Mouse (Mus musculus): ENCODE measurements around the gene Myom1.
"Not testable (repeated sequence)": the region's sequence is repeated elsewhere in the genome, so short reads cannot be mapped to it uniquely, and the experiment has no call there.

Myom1 gene

DNA sequence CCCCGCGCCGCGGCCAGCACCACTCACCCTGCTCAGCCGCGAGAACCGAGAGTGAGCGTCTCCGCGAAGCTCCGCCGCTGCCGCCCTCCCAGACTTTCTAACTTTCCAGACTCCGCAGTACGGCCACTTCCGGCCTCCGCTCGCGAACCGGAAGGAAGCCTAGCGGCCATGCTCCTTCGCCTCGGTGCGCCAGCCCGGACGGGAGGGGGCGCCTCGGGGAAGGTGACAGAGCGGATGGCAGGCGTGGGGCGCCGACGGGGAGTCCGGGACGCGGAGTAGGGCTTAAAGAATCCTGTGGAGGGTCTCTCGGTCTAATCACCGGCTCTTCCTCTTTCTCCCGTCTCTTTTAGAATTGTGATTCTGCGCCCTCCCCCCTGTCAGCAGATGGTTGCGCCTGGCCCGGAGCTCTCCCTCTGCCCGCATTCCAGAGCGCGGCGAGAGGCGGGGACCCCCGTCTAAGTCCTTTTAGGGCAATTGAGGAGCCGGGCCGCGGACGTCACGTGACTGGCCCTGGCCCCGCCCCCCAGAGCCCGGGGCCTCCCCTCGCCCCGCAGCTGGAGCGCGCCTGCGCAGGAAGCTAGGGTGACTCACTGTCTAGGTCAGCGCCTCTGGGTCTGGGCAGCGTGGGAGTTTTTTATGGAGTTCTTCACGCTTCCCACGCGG, at the start of gene Myom1:
TSS of gene Myom1 (plus strand) at position 553 of the 663 bp plus-strand sequence.
- DNase-seq (ENCODE audit: low spot score in 2 of 2) = peak; percentile 99

DNA sequence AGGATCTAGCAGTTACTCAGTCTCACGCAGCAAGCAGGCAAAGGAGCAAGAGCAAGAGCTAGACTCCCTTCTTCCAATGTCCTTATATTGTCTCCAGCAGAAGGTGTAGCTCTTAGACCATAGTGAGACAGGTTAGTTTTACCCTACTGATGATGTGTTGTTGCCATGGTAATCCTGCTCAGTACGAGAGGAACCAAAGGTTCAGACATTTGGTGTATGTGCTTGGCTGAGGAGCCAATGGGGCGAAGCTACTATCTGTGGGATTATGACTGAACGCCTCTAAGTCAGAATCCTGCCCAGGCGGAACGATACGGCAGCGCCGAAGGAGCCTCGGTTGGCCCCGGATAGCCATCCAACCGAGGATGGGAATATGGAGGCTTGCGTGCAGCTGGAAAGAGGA, 38.9 kb upstream of the Myom1 start:
- peak; percentile 87 to 94 for DNase-seq (ENCODE audit: low spot score in 2 of 2)

GRCm38 (mm10) chr17:70965281-70965680, 37.2 kb upstream of the Myom1 start:
- DNase-seq (ENCODE audit: low spot score in 2 of 2) = no peak

DNA sequence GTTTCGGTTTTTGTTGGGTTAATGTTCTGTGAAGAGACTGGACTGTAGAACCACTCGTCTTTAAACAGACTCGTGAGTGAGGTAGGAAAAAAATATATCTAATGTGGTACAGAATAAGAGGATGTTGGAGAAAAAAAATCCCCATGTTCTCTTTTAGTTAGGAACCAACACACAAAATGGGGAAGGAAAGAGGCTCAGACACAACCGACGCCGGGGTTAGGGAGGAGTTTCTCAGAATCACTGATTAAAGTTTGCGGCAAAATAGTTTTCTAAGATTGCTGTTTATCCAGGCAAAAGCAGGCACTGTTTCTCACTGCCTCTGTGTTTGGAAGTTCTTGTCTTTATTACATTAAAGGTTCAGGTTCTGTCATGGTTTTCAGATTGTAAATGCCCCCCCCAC, 36.3 kb upstream of the Myom1 start:
- no peak for DNase-seq (ENCODE audit: low spot score in 2 of 2)

DNA sequence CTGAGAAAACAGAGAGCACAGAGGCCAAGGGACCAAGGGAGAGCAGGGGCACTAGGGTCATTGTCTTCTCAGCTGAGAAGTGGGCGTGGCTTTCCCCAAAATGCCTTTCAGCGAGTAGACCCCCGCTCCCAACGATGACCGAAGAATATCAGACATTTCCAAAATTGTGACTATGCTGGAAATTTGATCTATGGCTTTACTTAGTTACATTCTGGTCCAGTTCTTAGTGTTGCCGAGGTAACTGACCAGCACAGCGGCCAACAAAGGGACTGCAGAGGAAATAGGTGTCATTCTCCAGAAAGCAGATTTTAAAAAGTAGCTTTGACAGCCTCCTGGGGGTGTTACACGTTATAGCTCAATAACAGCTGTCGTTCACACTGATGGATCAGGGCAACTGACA, 35.2 kb upstream of the Myom1 start:
- DNase-seq (ENCODE audit: low spot score in 2 of 2) = no peak

GRCm38 (mm10) chr17:70967646-70968045, 34.8 kb upstream of the Myom1 start:
- no peak for DNase-seq (ENCODE audit: low spot score in 2 of 2)

DNA sequence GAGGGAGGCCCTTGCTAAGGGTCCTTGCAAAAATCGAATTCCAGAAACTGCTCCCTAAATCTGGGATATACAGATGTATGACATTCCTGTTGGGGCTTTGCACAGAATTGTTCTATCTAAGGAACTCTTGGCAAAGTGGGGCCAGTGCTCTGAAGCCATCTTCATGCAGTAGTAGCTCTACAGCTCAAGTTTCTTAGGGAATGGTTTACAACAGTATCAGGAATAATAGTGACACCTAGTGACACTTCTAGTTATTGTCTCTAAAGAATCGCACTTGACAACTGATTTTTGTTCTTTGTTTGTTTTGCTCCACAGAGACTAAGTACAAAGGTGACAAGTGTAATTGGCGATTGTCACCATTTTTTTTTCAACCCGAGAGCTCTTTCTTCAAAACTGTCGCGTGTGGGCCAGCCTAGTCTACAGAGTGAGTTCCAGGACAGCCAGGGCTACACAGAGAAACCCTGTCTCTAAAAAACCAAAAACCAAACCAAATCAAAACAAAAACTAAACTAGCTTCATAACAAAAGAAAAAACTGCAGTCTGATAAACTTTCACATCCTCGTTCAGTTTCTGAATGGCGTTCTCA, 33.7 kb upstream of the Myom1 start:
- no peak for DNase-seq (ENCODE audit: low spot score in 2 of 2)

GRCm38 (mm10) chr17:70971206-70971605, 31.2 kb upstream of the Myom1 start:
- no peak for DNase-seq (ENCODE audit: low spot score in 2 of 2)

GRCm38 (mm10) chr17:70973398-70973797, 29.0 kb upstream of the Myom1 start:
- DNase-seq (ENCODE audit: low spot score in 2 of 2) = no peak

DNA sequence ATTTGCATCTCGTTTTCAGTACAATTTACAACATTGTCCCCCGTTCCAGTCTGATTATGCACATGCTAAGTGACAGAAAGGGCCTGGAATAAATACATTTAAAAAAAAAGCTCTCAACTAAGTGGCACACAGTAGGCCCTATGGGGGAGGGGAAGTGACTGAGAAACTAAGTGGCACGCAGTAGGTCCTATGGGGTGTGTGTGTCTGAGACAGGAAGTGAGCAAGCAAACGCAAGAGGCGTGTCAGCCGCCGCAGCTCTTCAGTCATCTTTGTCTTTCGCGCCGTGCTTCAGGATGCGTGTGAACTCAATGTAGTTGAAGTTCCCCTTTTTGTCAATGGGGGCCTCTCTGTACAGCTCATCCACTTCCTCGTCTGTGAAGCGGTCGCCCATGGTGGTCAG, 28.4 kb upstream of the Myom1 start:
- DNase-seq (ENCODE audit: low spot score in 2 of 2) = not testable (repeated sequence)

DNA sequence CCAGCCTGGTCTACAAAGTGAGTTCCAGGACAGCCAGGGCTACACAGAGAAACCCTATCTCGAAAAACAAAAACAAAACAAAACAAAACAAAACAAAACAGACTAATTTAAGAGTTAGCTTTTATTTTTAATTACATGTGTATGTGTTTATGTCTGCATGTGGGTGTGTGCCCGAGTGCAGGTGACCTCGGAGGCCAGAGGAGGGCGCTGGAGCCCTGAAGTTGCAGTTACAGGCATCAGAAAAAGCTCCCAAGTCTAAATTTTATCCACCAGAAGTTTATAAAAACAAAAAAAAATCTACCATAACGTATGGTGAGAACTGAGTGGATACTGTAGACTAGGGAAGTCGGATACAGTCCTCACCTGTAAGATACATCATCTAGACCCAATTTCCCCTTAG, 24.6 kb upstream of the Myom1 start:
- no peak for DNase-seq (ENCODE audit: low spot score in 2 of 2)

GRCm38 (mm10) chr17:70979345-70980223, 22.8 kb upstream of the Myom1 start:
- DNase-seq (ENCODE audit: low spot score in 2 of 2) = peak in 1 of 2 experiments; percentile 57

DNA sequence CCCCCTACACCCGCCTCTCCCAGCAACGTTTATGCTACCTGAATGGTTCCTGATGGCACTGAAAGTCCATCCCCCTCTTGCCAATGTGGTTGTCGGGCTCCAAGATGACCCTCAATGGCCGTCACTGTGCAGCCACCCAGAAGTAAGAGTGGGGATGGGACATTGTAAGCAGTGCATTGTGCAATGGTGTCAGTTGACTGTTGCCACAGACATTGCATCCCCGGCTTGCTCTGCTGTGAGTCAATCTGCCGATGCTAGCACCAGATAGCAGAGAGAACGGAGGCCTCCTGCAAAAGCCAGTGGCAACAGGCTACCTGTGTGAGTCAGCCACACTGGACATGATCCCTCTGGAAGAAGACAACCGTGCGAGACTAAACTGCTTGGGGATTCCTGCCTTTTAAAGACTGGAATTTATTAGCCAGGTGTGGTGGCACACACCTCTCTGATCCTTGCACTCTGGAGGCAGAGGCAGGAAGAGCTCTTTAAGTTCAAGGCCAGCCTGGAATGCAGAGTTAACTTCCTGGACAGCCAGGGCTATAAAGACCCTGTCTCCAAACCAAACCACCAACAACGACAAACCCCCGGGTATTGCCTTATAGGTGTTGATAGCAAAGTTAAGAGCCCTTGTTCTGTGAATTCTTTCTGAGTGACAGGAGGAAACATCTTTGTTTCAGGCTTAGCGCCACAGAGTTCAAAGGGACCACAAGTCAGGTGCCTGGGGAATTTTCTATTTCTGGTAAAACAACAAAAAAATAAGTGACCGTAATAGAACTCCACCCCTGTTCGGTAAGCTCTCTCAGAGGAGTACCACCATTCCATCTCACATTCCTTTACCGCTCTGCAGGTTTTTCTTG, 16.7 kb upstream of the Myom1 start:
- DNase-seq (ENCODE audit: low spot score in 2 of 2) = no peak

- DNase-seq (ENCODE audit: low spot score in 2 of 2) = no peak
These were observed 16.1 kb upstream of the Myom1 start for GRCm38 (mm10) chr17:70986355-70986740.

DNA sequence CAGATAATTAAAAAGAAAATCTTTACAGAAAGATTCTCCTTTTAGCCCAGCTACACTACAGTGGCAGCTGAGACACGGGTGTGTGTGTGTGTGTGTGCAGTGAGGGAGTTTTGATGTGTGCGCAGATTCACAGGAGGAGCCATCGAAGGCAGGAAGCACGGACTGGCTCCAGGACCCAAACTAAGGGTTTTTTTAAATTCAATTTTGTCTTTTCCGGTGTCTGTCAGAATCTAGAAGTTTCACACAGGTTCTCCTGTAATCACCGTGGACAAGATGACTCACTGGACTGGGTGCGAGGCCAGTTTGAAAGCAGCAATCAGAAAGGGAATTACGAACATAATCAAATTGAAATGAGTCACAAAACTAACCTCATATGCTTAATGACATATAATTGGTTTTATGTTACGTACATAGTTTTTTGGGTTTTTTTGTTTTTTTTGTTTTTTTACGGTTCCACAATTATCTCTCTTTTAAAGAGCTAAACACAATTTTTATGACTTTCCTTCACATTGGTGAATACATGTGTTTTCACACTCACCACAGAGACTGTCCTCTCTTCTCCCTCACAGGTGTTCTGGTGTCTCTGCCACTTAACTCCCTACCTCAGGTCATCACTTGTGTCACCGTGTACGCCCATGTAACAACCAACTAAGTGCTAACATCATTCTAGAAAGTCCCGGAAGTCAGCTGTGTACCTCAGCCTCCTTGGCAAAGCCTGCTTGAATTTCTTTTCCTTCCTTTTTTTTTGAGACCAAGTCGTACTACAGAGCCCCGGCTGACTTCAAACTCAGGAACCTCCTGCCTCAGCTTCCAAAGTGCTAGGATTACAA, 15.4 kb upstream of the Myom1 start:
- DNase-seq (ENCODE audit: low spot score in 2 of 2) = no peak

DNA sequence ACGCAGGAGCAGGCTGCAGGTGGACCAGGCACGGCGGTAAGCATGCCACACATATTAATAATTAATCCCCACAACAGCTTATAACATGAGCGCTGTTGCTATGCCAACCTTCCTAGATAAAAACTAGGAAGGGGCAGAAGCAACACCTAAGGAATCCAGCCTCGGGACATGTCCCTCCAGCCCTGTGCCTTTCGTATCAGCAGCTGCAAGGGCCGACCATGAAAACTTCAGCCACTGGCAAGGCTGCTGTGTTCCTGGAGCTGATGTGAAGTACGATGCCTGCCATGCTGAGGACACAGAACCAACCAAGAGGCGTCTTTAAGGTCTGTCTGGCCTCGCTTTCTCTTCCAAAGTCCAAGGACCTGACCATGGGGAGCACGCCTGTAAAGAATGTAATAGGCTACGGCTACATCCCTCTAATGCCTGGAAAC, 14.1 kb upstream of the Myom1 start:
- DNase-seq (ENCODE audit: low spot score in 2 of 2) = no peak

DNA sequence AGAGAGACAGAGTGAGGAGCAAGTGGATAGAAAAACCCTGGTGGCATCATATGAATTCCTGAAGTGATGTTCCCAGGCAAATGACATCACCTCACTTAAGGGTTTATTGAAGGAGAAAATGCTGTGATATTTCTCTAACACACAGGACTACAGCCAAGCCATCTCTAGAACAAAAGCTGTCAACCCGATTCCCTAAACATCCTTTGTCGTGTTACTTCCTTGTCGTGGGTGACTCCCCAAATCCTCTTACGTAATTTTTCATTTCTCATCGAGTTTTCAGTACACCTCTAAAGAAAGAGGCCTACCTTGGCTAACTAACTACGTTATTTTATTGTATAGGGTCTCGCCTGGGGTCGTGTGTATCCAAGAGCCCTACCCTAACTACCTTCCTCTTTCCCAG, 13.0 kb upstream of the Myom1 start:
- no peak for DNase-seq (ENCODE audit: low spot score in 2 of 2)

DNA sequence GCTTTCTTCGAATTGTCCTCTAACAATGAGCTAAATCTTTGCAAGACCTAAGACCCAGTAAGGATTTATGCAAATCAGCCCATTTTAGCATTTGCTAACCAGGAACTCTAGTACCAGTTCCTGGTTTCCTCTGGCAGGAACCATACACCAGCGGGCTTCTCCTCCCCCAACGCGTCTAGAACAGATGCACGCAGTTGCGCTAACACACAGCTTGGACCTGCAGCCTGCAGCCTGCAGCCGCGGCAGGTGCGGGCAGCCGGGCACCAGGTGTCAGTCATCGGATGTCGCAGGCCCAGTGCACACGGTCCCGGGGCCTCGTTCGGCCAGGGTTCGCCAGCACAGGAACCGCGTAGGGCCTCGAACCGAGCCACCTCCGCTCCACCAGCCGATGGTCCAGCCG, 12.4 kb upstream of the Myom1 start:
- no peak for DNase-seq (ENCODE audit: low spot score in 2 of 2)

DNA sequence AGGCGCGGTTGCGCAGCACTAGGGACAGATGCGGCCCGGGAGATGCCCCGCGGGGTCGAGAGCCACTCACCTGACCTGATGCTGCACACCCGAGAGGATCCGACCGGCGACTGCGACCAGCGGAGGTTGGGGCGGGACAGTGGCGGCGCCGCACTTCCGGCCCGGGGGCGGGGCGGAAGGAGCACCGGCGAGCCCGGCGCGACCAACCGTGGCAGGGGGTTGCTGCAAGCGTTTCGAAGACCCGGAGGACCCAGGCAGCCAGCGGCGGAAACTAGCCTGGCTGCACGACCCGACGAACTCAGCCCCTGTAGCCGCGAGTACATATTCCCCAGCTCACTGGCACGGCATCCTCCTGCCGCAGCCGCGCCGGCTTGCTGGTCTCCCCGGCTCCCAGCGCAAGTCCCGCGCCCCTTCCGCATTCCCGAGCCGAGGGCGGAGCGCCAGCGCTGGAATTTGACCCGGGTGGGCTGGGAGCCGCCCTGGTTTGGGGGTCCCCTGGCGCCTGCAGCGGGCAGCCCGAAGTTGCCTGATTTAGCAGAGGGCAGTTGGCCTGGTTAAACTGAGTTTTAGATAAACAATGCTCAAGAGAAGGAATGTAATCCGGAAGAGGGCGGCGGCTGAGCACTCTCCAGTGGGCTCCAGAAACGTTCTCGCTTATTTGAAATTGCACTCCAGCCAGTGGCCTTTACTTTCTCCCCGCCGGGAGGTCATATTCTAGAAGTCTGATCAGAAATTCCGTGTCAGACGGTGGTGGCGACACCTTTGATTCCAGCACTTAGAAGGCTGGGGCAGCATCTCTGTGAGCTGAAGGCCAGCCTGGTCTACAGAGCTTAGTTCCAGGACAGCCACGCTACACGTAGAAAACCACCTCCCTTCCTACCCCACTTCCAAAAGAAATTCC, 11.8 kb upstream of the Myom1 start:
- peak; percentile 84 to 85 for DNase-seq (ENCODE audit: low spot score in 2 of 2)
